Mouse (Mus musculus) right cerebral cortex, postnatal 14 days (tissue): ENCODE measurements at regions not wholly inside any gene's neighbourhood (a gene's known extent, or its start where the extent isn't known, plus 50 kb on each side); places are given as distances from the start of the nearest gene placed in this dataset.
A peak's percentile ranks its signal among the peaks of the same experiment; 100 is the strongest.
"Not testable (repeated sequence)": the region's sequence is repeated elsewhere in the genome, so short reads cannot be mapped to it uniquely, and the experiment has no call there.

Source experiments
- DNase-seq: peaks from one replicate; pipeline ENCODE4 v3.0.0; 2022

- peak; percentile 5 for DNase-seq
Measured at GRCm38 (mm10) chr10:114265927-114266326, 536.2 kb downstream of the Trhde start.

- no peak for DNase-seq
Measured at GRCm38 (mm10) chr10:114241606-114242005, 560.5 kb downstream of the Trhde start.

- DNase-seq, result no peak
Measured at GRCm38 (mm10) chr10:114227635-114228034, 574.5 kb downstream of the Trhde start.

GRCm38 (mm10) chr10:114201583-114201982 lies 600.5 kb downstream of the Trhde start:
- DNase-seq, result no peak

- DNase-seq, result no peak
Measured at GRCm38 (mm10) chr10:114200939-114201338, 601.2 kb downstream of the Trhde start.

- DNase-seq, result no peak
Measured at GRCm38 (mm10) chr10:114186287-114186686, 615.8 kb downstream of the Trhde start.

GRCm38 (mm10) chr10:114143345-114143744 lies 658.8 kb downstream of the Trhde start:
- DNase-seq, result not testable (repeated sequence)

GRCm38 (mm10) chr10:114137924-114138323 lies 664.2 kb downstream of the Trhde start:
- no peak for DNase-seq

GRCm38 (mm10) chr10:114137095-114137494 lies 665.0 kb downstream of the Trhde start:
- no peak for DNase-seq
